Mouse (Mus musculus): Measurements from ENCODE around the gene Fgf4. TPM values are rescaled to one million over a fixed set of nuclear protein-coding genes. Genes with fewer than 3 reads are reported as not detected.
"Not testable (repeated sequence)": the region's sequence is repeated elsewhere in the genome, so short reads cannot be mapped to it uniquely, and the experiment has no call there.

The Fgf4 gene
- polyA plus RNA-seq, 1 experiment from 2014 or later: not detected

DNA sequence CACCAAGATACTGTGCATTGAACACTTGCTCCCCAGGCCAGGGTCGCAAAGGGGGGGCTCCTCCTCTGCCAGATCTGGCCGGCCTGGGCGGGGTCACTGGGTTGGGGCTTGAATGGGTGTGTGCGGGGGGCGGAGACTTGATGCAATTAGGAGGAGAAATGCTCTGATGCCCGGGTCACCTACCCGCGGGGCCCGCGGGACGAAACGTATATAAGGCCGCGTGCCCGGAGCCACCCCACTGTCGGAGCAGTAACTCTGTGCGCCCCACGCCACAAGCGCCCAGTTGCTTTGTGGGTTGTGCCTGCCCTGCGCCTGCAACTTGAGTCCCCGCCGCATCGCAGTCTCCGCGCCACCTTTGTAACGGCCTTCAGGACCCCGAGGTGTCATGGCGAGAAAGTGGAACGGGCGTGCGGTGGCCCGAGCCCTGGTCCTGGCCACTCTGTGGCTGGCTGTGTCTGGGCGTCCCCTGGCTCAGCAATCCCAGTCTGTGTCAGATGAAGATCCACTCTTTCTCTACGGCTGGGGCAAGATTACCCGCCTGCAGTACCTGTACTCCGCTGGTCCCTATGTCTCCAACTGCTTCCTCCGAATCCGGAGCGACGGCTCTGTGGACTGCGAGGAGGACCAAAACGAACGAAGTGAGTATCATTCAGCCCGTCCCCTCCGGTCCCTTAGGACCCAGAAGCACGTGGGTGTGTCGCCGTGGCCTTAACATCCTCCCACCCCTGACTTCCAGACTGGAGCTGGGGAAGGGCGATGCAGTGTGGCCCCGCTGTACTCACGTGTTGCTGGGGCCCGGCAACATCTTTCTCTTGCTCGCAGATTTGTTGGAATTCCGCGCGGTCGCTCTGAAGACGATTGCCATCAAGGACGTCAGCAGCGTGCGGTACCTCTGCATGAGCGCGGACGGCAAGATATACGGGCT lies 49.4 kb downstream of the Fgf4 start, which contains the start of gene Fgf15:
Fgf15 (plus strand) TSS at position 238 of the 925 bp plus-strand sequence.
- H3K27ac ChIP-seq (replicated peaks in 1 of 2; ENCODE audit: control insufficient read depth in 1 of 2, insufficient read depth in 1 of 2, low read depth in 2 of 2, low read length in 2 of 2): no peak within 1 kb of the TSS
- no peak for ATAC-seq (ENCODE audit: insufficient number of reproducible peaks, insufficient read depth, low FRiP score, low read depth)
- H3K9ac ChIP-seq (ENCODE audit: low read length): peak within 1 kb of the TSS; percentile 55
- no peaks in the 10 kb centered on the region for H3K36me3 ChIP-seq (ENCODE audit: control insufficient read depth, insufficient read depth, low read length)
- peak within 1 kb of the TSS; percentile 79 for H3K4me2 ChIP-seq (ENCODE audit: low read length)
- WGBS: 1% methylated on average over 65 of the region's 65 CpGs
- H3K9me3 ChIP-seq (ENCODE audit: control insufficient read depth, low read length): no peaks in the 10 kb centered on the region
- H3K4me3 ChIP-seq (ENCODE audit: control insufficient read depth in 1 of 2, insufficient read depth in 1 of 2, low read depth in 1 of 2, low read length in 2 of 2): peak within 1 kb of the TSS; percentile 40 to 48
- peaks cover 71% of the 10 kb centered on the region for H3K27me3 ChIP-seq (ENCODE audit: control insufficient read depth, insufficient read depth, low read length)
- H3K4me1 ChIP-seq (ENCODE audit: control insufficient read depth in 2 of 2, insufficient read depth in 2 of 2, low read length in 2 of 2): peaks cover 6 to 20% of the 10 kb centered on the region in 2 experiments; a peak in 3 of 4 replicates

DNA sequence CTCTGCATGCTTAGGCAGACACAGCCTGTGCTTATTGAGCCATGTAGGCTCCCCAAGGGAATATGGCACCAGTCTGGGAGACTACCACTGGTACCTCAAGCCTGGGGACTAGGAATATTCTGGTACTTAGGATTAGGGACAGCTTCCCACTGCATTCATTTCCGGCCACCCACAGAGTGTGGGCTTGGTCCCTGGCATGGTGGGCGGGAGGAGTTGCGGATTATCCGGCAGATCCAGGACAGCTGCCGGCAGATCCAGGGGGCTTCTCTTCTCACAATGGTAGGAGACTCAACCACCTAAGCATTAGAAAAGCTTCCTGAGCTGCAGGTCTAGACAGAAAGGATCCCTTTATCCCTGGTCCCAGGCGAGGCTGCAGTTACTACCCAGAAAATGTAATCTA lies 51.3 kb downstream of the Fgf4 start:
- Histone ChIP-seq H3K4me2 (ENCODE audit: low read length) (no peak overlapping the region), H3K4me1 (ENCODE audit: control insufficient read depth in 2 of 2, insufficient read depth in 2 of 2, low read length in 2 of 2) (peaks cover 6 to 20% of the 10 kb centered on the region in 2 experiments; a peak in 3 of 4 replicates), H3K4me3 (ENCODE audit: control insufficient read depth in 1 of 2, insufficient read depth in 1 of 2, low read depth in 1 of 2, low read length in 2 of 2) (no peak overlapping the region), H3K36me3 (ENCODE audit: control insufficient read depth, insufficient read depth, low read length) (no peaks in the 10 kb centered on the region), H3K27me3 (ENCODE audit: control insufficient read depth, insufficient read depth, low read length) (peaks cover 66% of the 10 kb centered on the region), H3K27ac (replicated peaks in 1 of 2; ENCODE audit: control insufficient read depth in 1 of 2, insufficient read depth in 1 of 2, low read depth in 2 of 2, low read length in 2 of 2) (no peak overlapping the region), H3K9me3 (ENCODE audit: control insufficient read depth, low read length) (no peaks in the 10 kb centered on the region), H3K9ac (ENCODE audit: low read length) (no peak overlapping the region)
- 52% methylated on average over 6 of the region's 6 CpGs for WGBS
- ATAC-seq (ENCODE audit: insufficient number of reproducible peaks, insufficient read depth, low FRiP score, low read depth): no peak

DNA sequence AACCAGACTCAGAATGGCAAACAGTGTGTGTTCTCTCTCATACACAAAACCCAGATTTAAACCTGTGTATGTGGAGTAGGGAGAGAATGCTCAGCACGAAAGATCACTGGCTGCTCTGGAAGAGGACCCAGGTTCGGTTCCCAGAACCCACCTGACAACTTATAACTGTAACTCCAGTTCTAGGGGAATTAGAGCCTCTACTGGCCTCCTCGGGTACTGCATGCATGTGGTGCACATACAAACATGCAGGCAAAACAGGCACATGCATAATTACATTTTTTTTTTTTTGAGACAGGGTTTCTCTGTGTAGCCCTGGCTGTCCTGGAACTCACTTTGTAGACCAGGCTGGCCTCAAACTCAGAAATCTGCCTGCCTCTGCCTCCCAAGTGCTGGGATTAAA lies 58.3 kb downstream of the Fgf4 start:
- not testable (repeated sequence) for H3K27me3 ChIP-seq (ENCODE audit: control insufficient read depth, insufficient read depth, low read length); H3K27ac ChIP-seq (replicated peaks in 1 of 2; ENCODE audit: control insufficient read depth in 1 of 2, insufficient read depth in 1 of 2, low read depth in 2 of 2, low read length in 2 of 2); H3K9me3 ChIP-seq (ENCODE audit: control insufficient read depth, low read length); H3K4me3 ChIP-seq (ENCODE audit: control insufficient read depth in 1 of 2, insufficient read depth in 1 of 2, low read depth in 1 of 2, low read length in 2 of 2); H3K9ac ChIP-seq (ENCODE audit: low read length); H3K4me1 ChIP-seq (ENCODE audit: control insufficient read depth in 2 of 2, insufficient read depth in 2 of 2, low read length in 2 of 2); H3K4me2 ChIP-seq (ENCODE audit: low read length); H3K36me3 ChIP-seq (ENCODE audit: control insufficient read depth, insufficient read depth, low read length); ATAC-seq (ENCODE audit: insufficient number of reproducible peaks, insufficient read depth, low FRiP score, low read depth)
- 85% methylated on average over 3 of the region's 3 CpGs for WGBS

DNA sequence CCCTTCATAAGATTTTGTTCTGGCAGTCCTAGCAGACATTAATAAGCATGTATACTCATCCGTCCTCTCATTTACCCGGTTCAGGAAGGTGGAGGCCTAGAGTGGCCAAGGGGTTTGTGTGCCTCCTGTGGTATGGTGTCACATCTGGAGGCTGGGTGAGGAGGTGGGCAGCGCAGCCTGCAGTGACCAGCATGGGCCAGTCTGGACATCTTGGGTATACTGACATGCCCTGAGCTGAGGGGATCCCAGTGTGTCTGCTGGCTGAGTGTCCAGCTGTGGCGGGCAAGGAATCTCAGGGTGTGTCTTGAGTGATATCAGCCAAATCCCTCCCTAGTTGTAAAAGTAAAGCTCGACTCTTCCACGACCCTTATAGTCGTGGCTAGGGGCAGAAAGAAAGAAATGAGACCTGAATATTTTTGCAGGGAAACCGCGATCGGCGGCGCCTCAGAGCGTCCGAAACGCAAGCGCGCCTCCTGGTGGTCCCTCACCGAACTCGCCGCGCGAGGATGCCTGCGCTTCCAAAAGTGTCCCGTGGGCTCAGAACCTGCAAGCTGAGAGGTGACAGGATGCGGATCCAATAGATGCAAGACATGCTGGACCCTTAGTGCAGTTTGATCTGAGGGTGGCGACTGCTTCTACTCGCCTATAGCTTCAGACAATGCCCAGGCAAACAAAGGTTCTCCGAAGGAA lies 59.7 kb downstream of the Fgf4 start:
- H3K9me3 ChIP-seq (ENCODE audit: control insufficient read depth, low read length): no peaks in the 10 kb centered on the region
- H3K36me3 ChIP-seq (ENCODE audit: control insufficient read depth, insufficient read depth, low read length): no peaks in the 10 kb centered on the region
- WGBS: 12% methylated on average over 28 of the region's 28 CpGs
- H3K27ac ChIP-seq (replicated peaks in 1 of 2; ENCODE audit: control insufficient read depth in 1 of 2, insufficient read depth in 1 of 2, low read depth in 2 of 2, low read length in 2 of 2): no peak overlapping the region
- H3K4me3 ChIP-seq (ENCODE audit: control insufficient read depth in 1 of 2, insufficient read depth in 1 of 2, low read depth in 1 of 2, low read length in 2 of 2): peak overlapping the region in 1 of 2 experiments; percentile 23; a peak in 1 of 4 replicates
- no peak for ATAC-seq (ENCODE audit: insufficient number of reproducible peaks, insufficient read depth, low FRiP score, low read depth)
- H3K9ac ChIP-seq (ENCODE audit: low read length): no peak overlapping the region
- H3K4me1 ChIP-seq (ENCODE audit: control insufficient read depth in 2 of 2, insufficient read depth in 2 of 2, low read length in 2 of 2): peaks cover 3% of the 10 kb centered on the region in 2 experiments; a peak in 2 of 4 replicates
- peak overlapping the region; percentile 42 for H3K4me2 ChIP-seq (ENCODE audit: low read length)
- H3K27me3 ChIP-seq (ENCODE audit: control insufficient read depth, insufficient read depth, low read length): peaks cover 8% of the 10 kb centered on the region; the same call in 1 of the 2 replicates

DNA sequence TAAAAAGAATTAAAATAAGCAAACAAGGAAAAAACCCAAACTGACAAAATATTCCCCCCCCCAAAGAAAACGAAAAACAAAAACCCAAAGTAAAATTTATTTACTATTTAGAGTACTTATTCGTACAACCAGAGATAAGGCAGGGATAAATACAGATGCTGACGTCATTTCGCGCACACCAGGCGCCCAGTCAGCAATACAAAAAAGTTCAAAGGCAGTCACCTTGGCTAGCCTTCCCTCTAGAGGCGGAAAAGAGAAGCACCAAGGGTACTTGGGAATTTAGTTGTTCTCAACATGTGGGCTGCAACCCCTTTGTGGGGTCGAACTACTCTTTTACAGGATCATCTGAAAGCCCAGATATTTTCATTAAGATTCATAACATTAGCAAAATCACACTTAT lies 60.6 kb downstream of the Fgf4 start:
- 7% methylated on average over 8 of the region's 8 CpGs for WGBS
- no peak overlapping the region for H3K4me2 ChIP-seq (ENCODE audit: low read length)
- no peaks in the 10 kb centered on the region for H3K9me3 ChIP-seq (ENCODE audit: control insufficient read depth, low read length)
- H3K4me3 ChIP-seq (ENCODE audit: control insufficient read depth in 1 of 2, insufficient read depth in 1 of 2, low read depth in 1 of 2, low read length in 2 of 2): no peak overlapping the region
- H3K4me1 ChIP-seq (ENCODE audit: control insufficient read depth in 2 of 2, insufficient read depth in 2 of 2, low read length in 2 of 2): peaks cover 3% of the 10 kb centered on the region in 2 experiments; a peak in 2 of 4 replicates
- peaks cover 5% of the 10 kb centered on the region; the same call in 1 of the 2 replicates for H3K27me3 ChIP-seq (ENCODE audit: control insufficient read depth, insufficient read depth, low read length)
- H3K27ac ChIP-seq (replicated peaks in 1 of 2; ENCODE audit: control insufficient read depth in 1 of 2, insufficient read depth in 1 of 2, low read depth in 2 of 2, low read length in 2 of 2): no peak overlapping the region
- no peaks in the 10 kb centered on the region for H3K36me3 ChIP-seq (ENCODE audit: control insufficient read depth, insufficient read depth, low read length)
- no peak for ATAC-seq (ENCODE audit: insufficient number of reproducible peaks, insufficient read depth, low FRiP score, low read depth)
- H3K9ac ChIP-seq (ENCODE audit: low read length): no peak overlapping the region

DNA sequence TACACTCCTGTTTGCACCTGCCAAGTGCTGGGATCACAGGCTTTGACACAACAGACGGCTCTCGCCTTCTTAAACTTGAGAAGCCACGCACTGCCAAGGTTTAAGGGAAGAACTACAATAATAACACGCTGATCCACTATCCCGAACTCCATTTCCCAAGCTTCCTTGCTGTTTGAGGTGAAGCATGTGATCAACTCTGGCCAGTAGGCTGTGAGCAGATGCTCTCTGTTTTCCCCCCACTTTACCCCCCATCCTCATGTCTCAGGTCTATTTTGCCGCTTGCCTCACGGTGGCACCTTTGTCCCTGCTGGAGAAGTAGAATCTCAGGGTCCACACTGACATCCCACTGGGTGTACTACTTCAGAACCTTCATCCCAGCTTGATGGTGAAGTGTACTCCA lies 61.5 kb downstream of the Fgf4 start:
- no peak overlapping the region for H3K4me3 ChIP-seq (ENCODE audit: control insufficient read depth in 1 of 2, insufficient read depth in 1 of 2, low read depth in 1 of 2, low read length in 2 of 2)
- H3K27me3 ChIP-seq (ENCODE audit: control insufficient read depth, insufficient read depth, low read length): peaks cover 3% of the 10 kb centered on the region; the same call in 1 of the 2 replicates
- H3K36me3 ChIP-seq (ENCODE audit: control insufficient read depth, insufficient read depth, low read length): no peaks in the 10 kb centered on the region
- H3K4me2 ChIP-seq (ENCODE audit: low read length): no peak overlapping the region
- no peak overlapping the region for H3K27ac ChIP-seq (replicated peaks in 1 of 2; ENCODE audit: control insufficient read depth in 1 of 2, insufficient read depth in 1 of 2, low read depth in 2 of 2, low read length in 2 of 2)
- peaks cover 3% of the 10 kb centered on the region in 2 experiments; a peak in 2 of 4 replicates for H3K4me1 ChIP-seq (ENCODE audit: control insufficient read depth in 2 of 2, insufficient read depth in 2 of 2, low read length in 2 of 2)
- ATAC-seq (ENCODE audit: insufficient number of reproducible peaks, insufficient read depth, low FRiP score, low read depth): no peak
- WGBS: 34% methylated on average over 7 of the region's 7 CpGs
- no peak overlapping the region for H3K9ac ChIP-seq (ENCODE audit: low read length)
- no peaks in the 10 kb centered on the region for H3K9me3 ChIP-seq (ENCODE audit: control insufficient read depth, low read length)

DNA sequence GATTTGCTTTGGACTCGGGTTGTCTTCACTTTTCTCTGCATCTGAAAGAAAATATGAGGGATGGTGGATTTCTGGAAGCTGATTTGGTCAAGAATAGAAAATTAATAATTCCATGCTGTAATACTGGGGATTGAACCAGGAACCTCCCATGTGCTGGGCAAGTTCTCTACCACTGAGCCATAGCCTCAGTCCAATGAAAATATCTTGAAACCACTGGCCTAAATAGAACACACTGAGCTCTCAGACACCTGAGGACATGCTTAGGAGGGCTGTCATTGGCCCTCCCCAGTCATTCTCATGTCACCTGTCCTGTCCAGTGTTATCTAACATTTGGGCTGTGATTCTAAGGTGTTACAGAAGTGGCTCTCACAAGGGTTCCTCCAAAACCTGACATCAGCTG lies 64.0 kb downstream of the Fgf4 start:
- no peaks in the 10 kb centered on the region for H3K27me3 ChIP-seq (ENCODE audit: control insufficient read depth, insufficient read depth, low read length)
- no peak overlapping the region for H3K27ac ChIP-seq (replicated peaks in 1 of 2; ENCODE audit: control insufficient read depth in 1 of 2, insufficient read depth in 1 of 2, low read depth in 2 of 2, low read length in 2 of 2)
- no peak overlapping the region for H3K4me2 ChIP-seq (ENCODE audit: low read length)
- peaks cover 6 to 10% of the 10 kb centered on the region in 2 experiments for H3K4me1 ChIP-seq (ENCODE audit: control insufficient read depth in 2 of 2, insufficient read depth in 2 of 2, low read length in 2 of 2)
- no peak for ATAC-seq (ENCODE audit: insufficient number of reproducible peaks, insufficient read depth, low FRiP score, low read depth)
- H3K9ac ChIP-seq (ENCODE audit: low read length): no peak overlapping the region
- H3K36me3 ChIP-seq (ENCODE audit: control insufficient read depth, insufficient read depth, low read length): no peaks in the 10 kb centered on the region
- no peaks in the 10 kb centered on the region for H3K9me3 ChIP-seq (ENCODE audit: control insufficient read depth, low read length)
- no peak overlapping the region for H3K4me3 ChIP-seq (ENCODE audit: control insufficient read depth in 1 of 2, insufficient read depth in 1 of 2, low read depth in 1 of 2, low read length in 2 of 2)
- WGBS: 64% methylated on average over 1 of the region's 1 CpGs
